Mouse (Mus musculus) macrophage (primary cell): ENCODE results near the gene Adgrg6. TPM values are rescaled to one million over a fixed set of nuclear protein-coding genes. Genes with fewer than 3 reads are reported as not detected.

Source experiments
- H3K27ac ChIP-seq: fragments of 350-480 bp; formaldehyde crosslinking; 2 replicates; pipeline ENCODE4 v1.9.0; 2021
- H3K36me3 ChIP-seq: fragments of 350-480 bp; formaldehyde crosslinking; 2 replicates; pipeline ENCODE4 v1.9.0; 2021; ENCODE audit errors: inconsistent target
- H3K4me3 ChIP-seq: fragments of 350-480 bp; formaldehyde crosslinking; 2 replicates; pipeline ENCODE4 v1.9.0; 2021; ENCODE audit errors: inconsistent target
- H3K79me2 ChIP-seq: fragments of 350-480 bp; formaldehyde crosslinking; 2 replicates; pipeline ENCODE4 v1.9.0; 2021; ENCODE audit errors: inconsistent target
- WGBS: methylation state at CpG from one replicate; pipeline ENCODE4 v1.1.7; 2026; ENCODE audit warnings: inconsistent platforms; ENCODE audit not compliant: missing documents; 5-methylcytosine and 5-hydroxymethylcytosine counted together
- polyA plus RNA-seq: library from polyadenylated mRNA; stranded (reverse); fragments of 250-400 nt; gene quantifications from 3 replicates; pipeline ENCODE4 v1.2.4, GENCODE M21; 2018; ENCODE audit warnings: inconsistent platforms

Adgrg6 gene
- polyA plus RNA-seq, 1 experiment from 2014 or later = 2.7 TPM

DNA sequence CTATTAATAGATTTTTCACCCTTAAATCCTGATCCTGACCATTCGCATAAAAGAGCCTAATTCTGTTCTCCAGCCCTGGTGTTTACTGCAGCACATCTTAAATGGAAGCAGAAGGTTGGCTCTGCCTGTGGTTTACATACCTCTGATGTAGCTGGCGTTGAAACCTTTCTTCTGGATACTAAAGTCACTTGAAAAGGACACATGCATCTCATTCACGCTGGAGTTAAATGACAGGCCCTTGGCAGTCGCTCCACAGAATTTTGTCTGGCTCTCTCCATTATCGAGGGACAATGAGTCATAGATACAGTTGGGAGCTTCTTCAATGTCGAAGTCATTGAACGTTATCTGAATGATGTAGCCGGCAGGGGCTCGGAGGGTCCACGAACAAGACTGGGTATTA is 76.8 kb downstream of the Adgrg6 start:
- no peak overlapping the region for H3K4me3 ChIP-seq
- H3K36me3 ChIP-seq = no peaks in the 10 kb centered on the region
- 98% methylated on average over 10 of the region's 10 CpGs for WGBS
- H3K27ac ChIP-seq = no peak overlapping the region
- no peaks in the 10 kb centered on the region for H3K79me2 ChIP-seq

DNA sequence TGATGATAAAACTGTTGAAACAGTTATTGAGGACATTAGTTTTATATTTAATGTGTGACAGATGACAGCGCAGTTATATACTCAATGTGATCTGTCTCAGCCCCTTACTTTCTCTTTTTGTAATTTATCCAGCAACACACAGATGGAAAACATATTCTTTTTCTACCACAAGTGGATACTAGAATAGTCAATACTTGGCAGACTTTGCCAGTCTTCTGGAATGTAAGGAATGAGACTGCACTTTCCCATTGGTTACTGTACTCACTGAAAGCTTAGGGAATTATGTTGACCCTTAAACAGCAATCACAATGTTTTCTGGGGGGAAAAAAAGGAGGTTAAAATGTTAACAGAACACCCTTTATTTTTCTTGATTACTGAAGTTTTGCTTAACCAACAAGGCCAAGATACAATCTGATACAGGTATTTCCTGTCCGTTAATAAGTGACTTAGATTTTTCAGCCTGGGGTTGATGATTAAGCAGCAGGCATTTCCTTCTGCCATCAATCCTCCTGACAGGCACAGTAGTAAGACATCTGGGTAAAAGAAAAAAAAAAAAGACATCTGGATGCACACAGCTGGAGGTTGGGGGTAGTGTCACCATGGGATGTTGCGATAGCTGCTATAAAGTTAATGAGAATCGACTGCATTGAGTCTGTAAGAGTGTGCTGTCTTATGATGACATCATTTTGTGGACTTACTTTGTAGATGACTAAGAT is 81.5 kb downstream of the Adgrg6 start:
- Histone ChIP-seq H3K36me3 (no peaks in the 10 kb centered on the region), H3K4me3 (no peak overlapping the region), H3K27ac (no peak overlapping the region), H3K79me2 (no peaks in the 10 kb centered on the region)
- 48% methylated on average over 4 of the region's 4 CpGs for WGBS

DNA sequence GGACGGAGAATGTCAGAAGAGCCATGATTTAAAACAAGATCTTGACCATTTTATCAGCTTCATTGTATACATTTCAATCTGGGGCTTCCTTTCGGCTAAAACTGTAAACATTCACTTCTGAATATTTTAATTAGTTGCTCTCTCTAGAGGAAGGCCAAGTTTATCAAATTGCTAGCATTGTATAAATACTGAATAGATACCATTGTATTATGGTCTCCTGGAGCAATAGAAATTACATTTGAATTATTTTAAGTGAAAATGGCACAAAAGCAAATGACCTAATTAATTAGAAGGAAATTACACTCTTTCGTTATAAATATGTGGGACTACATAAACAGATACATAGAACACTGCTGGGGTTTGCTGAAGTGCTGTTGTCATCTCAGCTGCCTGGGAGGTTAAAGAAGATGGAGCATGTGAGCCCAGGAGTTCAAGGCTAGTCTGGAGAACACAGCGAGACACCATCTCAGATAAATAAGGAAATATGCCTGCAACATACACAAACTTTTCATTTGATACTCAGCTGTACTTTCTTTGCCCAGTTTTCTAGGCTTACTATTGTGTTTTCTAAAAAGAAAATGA is 84.4 kb downstream of the Adgrg6 start:
- no peaks in the 10 kb centered on the region for H3K79me2 ChIP-seq
- 95% methylated on average over 4 of the region's 4 CpGs for WGBS
- H3K27ac ChIP-seq = no peak overlapping the region
- no peak overlapping the region for H3K4me3 ChIP-seq
- H3K36me3 ChIP-seq = no peaks in the 10 kb centered on the region

DNA sequence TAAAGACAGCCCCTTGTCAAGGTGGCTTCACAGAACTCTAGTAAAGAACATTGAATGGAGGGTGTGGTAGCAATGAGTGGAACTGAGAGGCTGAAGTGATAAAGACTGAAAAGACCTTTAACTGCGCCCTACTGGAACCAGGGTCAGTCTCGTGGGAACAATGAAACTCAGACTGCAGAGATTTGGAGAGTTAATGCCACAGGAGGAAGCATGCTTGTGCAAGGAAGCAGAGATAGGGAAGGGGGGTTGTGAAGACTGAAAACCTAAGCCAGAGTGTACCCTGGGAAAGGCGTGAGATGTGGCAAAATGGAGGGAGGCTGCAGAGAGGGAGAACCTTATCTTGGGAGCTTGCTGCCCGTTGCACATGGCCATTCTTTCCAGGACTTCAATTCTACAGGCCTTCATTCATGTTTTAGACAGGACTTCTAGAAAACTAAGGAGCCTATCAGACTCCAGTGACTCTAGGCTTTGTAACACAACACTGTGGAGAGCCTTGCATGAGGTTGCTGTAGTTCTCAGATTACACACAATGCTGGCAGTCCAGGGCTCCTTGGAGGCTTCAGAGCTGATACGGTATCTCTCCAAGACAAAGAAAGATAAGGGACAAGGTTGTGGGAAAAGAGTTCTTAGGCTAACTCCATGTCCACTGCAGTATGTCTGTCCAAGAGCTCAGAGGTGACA is 85.1 kb downstream of the Adgrg6 start:
- no peak overlapping the region for H3K27ac ChIP-seq
- WGBS = 72% methylated on average over 5 of the region's 5 CpGs
- H3K79me2 ChIP-seq = no peaks in the 10 kb centered on the region
- no peak overlapping the region for H3K4me3 ChIP-seq
- H3K36me3 ChIP-seq = no peaks in the 10 kb centered on the region

DNA sequence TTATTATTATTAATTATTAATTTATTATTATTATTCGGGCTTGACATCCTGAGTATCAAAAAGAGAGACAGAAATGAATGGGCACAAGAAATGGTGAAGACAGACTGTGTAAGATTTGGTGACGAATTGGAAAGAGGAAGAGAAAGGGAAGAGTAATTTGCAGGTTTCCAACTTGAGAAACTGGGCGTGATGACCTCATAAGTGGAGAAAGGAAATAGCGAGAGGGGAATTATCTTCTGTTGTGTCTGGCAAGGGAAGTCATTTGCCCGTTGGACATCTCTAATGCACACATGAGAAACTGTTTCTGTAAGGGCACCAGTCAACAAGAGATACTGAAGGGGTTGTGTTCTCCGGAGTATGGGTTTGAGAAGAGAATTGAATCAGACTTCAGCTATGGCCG is 85.6 kb downstream of the Adgrg6 start:
- no peak overlapping the region for H3K27ac ChIP-seq
- no peaks in the 10 kb centered on the region for H3K36me3 ChIP-seq
- 57% methylated on average over 7 of the region's 7 CpGs for WGBS
- no peaks in the 10 kb centered on the region for H3K79me2 ChIP-seq
- no peak overlapping the region for H3K4me3 ChIP-seq

DNA sequence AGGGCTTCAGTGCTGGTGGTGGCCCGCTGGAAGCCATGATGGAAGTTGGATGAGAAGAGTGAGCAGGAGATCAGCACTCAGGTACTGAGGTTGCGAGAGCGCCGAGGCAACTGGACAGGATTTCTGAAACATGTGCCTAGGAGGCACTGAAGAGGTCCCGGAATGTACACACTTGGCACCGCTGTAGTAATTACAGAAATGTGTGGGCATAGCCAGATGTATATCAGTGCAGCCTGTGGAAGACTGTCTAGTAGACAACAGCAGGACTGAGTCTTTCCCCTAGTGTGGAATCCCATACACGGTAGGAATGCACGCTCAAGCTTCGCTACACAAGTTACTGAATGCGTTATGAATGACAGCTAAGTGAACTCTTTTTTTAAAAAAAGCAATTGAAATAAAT is 86.1 kb downstream of the Adgrg6 start:
- WGBS = 95% methylated on average over 10 of the region's 10 CpGs
- no peaks in the 10 kb centered on the region for H3K36me3 ChIP-seq
- H3K79me2 ChIP-seq = no peaks in the 10 kb centered on the region
- H3K27ac ChIP-seq = no peak overlapping the region
- H3K4me3 ChIP-seq = no peak overlapping the region

DNA sequence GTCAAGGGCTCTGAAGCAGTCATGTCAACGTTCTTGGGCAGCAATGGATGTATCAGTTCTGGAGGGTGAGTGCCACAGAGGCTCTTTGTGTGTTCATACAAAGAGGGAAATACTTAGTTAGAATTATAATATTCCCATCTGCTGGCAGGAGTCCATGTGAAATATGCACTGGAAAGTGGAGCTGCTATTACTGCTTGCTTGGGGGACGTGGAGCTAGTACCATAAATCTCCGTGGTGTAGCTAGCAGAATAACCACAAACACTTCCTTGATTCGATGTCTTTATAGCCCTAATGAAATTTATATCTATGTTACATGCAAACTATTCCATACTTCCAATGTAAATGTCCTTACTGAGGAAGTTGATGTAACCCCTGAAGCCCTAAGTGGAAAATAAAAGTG is 91.0 kb downstream of the Adgrg6 start:
- 33% methylated on average over 4 of the region's 4 CpGs for WGBS
- Histone ChIP-seq H3K79me2 (no peaks in the 10 kb centered on the region), H3K36me3 (no peaks in the 10 kb centered on the region), H3K4me3 (no peak overlapping the region), H3K27ac (no peak overlapping the region)

DNA sequence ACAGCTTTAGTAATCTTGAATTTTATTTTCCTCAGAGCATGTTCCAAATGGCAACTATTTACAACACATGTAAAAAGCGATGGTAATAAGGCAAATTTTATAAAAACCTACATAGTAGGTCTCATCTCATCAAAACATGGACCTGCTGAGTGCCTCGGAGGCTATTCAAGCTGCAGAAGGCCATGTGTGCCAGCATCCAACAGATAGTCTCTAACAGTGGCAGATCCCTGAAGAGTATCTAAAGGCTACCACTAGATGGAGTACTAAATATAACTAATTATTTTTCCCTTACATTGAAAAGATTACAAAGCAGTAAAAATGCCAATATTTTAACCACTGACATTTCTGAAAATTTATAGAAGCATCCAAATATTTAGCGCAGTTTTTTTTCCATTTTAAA is 93.6 kb downstream of the Adgrg6 start:
- Histone ChIP-seq H3K79me2 (no peaks in the 10 kb centered on the region), H3K4me3 (no peak overlapping the region), H3K36me3 (no peaks in the 10 kb centered on the region), H3K27ac (no peak overlapping the region)
- WGBS = 22% methylated on average over 3 of the region's 3 CpGs

DNA sequence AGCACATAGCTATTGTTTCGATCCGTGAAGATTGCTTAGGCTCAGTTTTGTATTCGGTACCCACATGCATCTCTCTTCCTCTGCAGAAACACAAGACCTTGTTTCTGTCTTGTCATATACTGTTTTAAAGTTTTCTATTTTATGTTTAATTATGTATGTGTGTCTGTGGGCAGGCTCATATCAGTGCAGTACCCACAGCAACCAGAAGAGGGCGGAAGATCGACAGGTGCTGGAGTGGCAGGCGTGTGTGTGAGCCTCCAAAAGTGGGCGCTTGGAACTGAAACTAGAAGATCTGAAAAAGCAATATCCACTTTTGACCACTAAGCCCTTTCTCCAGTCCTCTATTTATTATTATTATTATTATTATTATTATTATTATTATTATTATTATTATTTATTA is 95.4 kb downstream of the Adgrg6 start:
- no peak overlapping the region for H3K4me3 ChIP-seq
- H3K79me2 ChIP-seq = no peaks in the 10 kb centered on the region
- no peaks in the 10 kb centered on the region for H3K36me3 ChIP-seq
- no peak overlapping the region for H3K27ac ChIP-seq
- 82% methylated on average over 7 of the region's 7 CpGs for WGBS

DNA sequence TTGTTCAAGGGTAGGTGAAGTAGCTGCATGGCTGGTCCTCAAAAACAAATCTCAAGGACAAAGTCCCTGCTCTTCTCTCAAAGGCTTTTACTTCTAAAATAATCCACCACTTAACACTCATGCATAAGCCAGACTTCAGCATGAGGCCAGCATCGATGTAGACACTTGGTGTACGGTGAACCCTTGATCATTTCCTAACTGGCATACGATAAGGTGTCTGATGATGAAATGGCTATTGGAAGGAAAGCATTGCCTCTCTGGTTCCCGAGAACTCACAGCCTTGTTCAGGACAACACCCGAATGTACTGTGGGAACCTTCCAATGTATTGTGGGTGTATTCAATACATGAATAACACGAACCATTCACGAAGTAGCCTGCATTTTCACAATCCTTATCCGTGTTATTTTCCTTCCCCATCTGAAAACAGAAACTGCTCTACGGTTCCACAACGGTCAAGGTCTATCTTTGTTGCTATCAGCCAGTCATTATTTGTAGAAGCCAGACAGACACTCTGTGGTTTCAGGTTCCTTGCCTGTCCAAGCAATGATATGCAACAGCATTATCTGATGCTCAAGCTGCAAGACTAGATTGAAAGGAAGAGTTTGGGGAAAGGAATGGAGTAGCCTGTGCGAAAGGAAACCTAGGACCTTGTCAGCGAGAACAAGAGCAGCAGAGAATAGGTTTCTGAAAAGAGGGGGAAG is 99.7 kb downstream of the Adgrg6 start:
- WGBS = 42% methylated on average over 12 of the region's 12 CpGs
- H3K4me3 ChIP-seq = no peak overlapping the region
- no peak overlapping the region for H3K27ac ChIP-seq

DNA sequence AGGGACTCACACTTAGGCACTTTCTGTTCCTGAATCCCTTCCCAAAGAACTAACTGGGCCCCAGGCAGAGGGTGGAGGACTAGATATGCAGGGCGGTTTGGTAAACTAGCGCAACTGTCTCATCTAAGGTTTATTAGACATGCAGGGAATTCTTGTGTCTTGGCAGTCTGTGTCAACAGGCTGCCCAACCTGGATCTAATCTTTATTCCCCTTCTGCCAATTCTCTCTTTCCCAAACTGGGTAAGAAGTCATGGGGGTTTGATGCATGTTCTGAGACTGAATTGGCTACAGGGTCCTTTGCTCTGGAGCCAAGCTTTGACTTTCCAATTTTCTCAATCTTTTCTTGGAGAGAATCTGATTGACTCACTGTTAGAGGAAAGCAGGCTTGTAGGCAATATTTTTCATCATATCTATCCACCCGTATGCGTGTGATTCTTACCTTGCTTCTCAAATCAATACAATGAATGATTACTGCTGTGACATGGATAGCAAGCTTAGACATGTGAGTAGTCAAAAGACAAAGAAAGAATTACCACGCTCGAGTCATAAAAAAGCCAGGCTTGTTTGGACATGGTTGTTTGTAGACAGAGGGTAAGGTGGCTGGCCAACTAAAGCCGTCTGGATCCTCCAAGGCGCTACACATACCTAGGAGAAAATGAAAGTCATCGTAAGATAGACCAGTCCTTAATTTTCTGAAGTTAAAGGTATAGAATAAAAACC is 104.4 kb downstream of the Adgrg6 start:
- 95% methylated on average over 9 of the region's 9 CpGs for WGBS
- H3K4me3 ChIP-seq = no peak overlapping the region
- H3K79me2 ChIP-seq = no peaks in the 10 kb centered on the region
- H3K36me3 ChIP-seq = no peaks in the 10 kb centered on the region
- H3K27ac ChIP-seq = no peak overlapping the region

More for the DNA sequence above, 99.7 kb downstream of the Adgrg6 start:
- H3K79me2 ChIP-seq = no peaks in the 10 kb centered on the region
- H3K36me3 ChIP-seq = no peaks in the 10 kb centered on the region

DNA sequence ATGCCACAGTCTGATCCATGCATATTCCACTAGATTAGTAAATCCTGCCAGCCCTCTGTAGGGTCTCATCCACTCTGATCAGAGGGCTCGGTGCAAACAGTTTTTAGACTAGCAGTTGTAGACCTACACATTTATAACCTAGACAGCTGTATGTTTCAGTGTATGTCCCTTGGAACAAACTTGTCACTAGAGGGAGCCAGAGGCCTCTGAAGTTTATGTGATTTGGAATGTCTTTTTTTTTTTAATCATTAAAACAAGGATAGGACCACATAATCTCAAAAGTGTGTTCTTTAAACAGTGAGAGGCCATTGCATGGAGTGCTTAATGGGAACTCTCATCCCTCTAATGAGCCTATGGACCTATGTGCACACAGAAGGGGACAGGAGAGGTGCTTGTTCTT is 141.4 kb downstream of the Adgrg6 start:
- Histone ChIP-seq H3K79me2 (no peaks in the 10 kb centered on the region), H3K4me3 (no peak overlapping the region), H3K27ac (no peak overlapping the region), H3K36me3 (no peaks in the 10 kb centered on the region)
- 92% methylated on average over 1 of the region's 1 CpGs for WGBS

DNA sequence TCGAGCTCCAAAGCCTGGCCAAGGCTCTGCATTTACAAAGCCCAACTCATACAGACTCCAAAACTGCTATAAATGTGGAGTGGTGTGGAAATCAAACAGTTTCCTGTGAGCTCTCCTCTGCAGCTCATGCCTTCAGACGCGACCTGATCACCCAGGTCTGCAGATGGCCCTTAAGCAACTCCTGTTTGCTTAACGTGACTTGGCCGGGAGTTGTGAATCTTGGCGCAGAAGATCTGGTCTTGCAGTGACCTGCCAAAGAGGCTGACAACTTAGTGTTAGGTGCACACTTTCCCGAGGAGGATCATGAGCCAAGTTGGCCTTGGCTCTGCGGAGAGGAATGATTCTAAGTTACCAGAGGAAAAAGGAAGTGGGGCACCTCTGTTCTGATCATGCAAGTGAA is 143.7 kb downstream of the Adgrg6 start:
- no peaks in the 10 kb centered on the region for H3K36me3 ChIP-seq
- no peaks in the 10 kb centered on the region for H3K79me2 ChIP-seq
- no peak overlapping the region for H3K27ac ChIP-seq
- 54% methylated on average over 8 of the region's 8 CpGs for WGBS
- H3K4me3 ChIP-seq = no peak overlapping the region

DNA sequence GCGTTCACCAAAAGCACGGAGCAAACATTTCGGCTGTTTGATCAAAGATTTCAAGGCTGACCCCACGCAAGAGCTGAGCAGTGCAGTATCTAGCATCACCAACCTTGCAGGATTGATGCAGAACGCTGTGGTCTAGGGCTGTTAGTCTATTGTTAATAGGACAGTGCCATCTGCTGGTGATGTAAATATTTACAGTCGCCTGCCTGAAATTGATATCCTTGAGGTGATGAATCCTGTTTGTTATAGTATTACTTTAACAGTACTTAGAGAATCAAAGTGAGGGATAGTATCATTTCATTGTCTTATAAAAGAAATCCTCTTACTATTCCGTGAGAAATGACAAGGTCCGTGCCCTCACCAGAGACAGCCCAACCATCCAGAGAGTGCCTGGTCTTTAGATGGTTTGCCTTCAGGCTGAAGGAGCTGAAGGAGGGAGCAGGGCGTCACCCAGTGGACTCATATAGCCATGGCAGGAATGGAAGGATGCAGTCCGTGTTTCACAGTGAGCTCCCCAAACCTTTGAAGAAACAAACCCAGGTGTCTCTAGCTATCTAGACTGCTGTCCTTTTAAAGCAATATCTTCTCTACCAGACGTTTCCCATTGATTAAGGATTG is 154.3 kb downstream of the Adgrg6 start:
- Histone ChIP-seq H3K79me2 (no peaks in the 10 kb centered on the region), H3K36me3 (no peaks in the 10 kb centered on the region), H3K4me3 (no peak overlapping the region), H3K27ac (no peak overlapping the region)
- WGBS = 22% methylated on average over 11 of the region's 11 CpGs
